Mouse (Mus musculus) midbrain, embryonic 12.5 days (tissue): ENCODE measurements around the gene Krtcap2. TPM values are rescaled to one million over a fixed set of nuclear protein-coding genes. Genes with fewer than 3 reads are reported as not detected.
A peak's percentile ranks its signal among the peaks of the same experiment; 100 is the strongest.

Experiments
- ATAC-seq: fragments of 200-750 bp; cut with Nextera tagmentation; 2 replicates; pipeline ENCODE4 v1.8.0; 2017; ENCODE audit warnings: low read depth, moderate TSS enrichment, moderate library complexity; ENCODE audit not compliant: low FRiP score
- H3K27ac ChIP-seq: fragments of 300-500 bp; sonication (generic); replicated peaks from 2 replicates; pipeline ENCODE4 v1.5.1; 2016; ENCODE audit warnings: mild to moderate bottlenecking
- H3K27me3 ChIP-seq: fragments of 300-500 bp; sonication (generic); 2 replicates; pipeline ENCODE4 v1.6.1; 2016; ENCODE audit warnings: mild to moderate bottlenecking
- H3K36me3 ChIP-seq: fragments of 300-500 bp; sonication (generic); 2 replicates; pipeline ENCODE4 v1.6.1; 2016
- H3K4me1 ChIP-seq: fragments of 300-500 bp; sonication (generic); 2 replicates; pipeline ENCODE4 v1.6.1; 2016
- H3K4me2 ChIP-seq: fragments of 300-500 bp; sonication (generic); replicated peaks from 2 replicates; pipeline ENCODE4 v1.6.1; 2016; ENCODE audit warnings: mild to moderate bottlenecking, moderate library complexity
- H3K4me3 ChIP-seq: fragments of 300-500 bp; sonication (generic); 2 replicates; pipeline ENCODE4 v1.5.1; 2016; ENCODE audit warnings: mild to moderate bottlenecking
- H3K9ac ChIP-seq: fragments of 300-500 bp; sonication (generic); replicated peaks from 2 replicates; pipeline ENCODE4 v1.6.1; 2016; ENCODE audit warnings: mild to moderate bottlenecking, moderate library complexity
- H3K9me3 ChIP-seq: fragments of 300-500 bp; sonication (generic); 2 replicates; pipeline ENCODE4 v1.6.1; 2016; ENCODE audit warnings: mild to moderate bottlenecking
- WGBS: fragments of 180-500 bp; shearing (Covaris S2); methylation state at CpG from one replicate; pipeline ENCODE4 v1.1.7; 2016; 5-methylcytosine and 5-hydroxymethylcytosine counted together
- polyA plus RNA-seq: library from polyadenylated mRNA; unstranded; fragments of >200 nt; fragmentation: Nextera tagmentation; extraction: Ambion mirVana; gene quantifications from 2 replicates; pipeline ENCODE4 v1.2.1, GENCODE M21; 2016

Gene Krtcap2
- polyA plus RNA-seq, 1 experiment from 2014 or later = 253 TPM

DNA sequence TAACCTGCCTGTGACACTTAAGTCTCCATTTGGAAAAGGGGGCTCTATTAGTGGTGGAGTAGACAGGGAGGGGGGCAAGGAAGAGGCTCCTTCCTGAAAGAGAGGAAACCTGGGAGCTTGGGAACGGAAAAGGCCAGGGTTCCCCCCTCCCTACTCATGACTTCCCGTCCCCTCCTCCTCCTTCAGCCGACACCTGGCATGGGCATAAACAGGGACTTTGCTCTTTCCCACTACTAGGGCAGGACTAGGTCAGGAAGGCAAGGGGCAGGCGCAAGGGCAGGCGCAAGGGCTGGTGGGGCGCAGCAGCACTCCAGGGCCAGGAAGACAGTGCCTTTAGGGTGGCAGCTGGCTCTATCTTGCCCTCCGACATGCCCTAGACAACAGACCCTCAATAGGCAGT is 32.3 kb downstream of the Krtcap2 start:
- Histone ChIP-seq H3K4me2 (no peak overlapping the region), H3K27ac (no peak overlapping the region), H3K4me1 (peaks cover 38% of the 10 kb centered on the region), H3K27me3 (peaks cover 69% of the 10 kb centered on the region), H3K9ac (no peak overlapping the region), H3K4me3 (0 out of 2 replicates have a peak overlapping the region, but pooled peaks have one; percentile 4), H3K36me3 (no peaks in the 10 kb centered on the region), H3K9me3 (no peaks in the 10 kb centered on the region)
- WGBS = 86% methylated on average over 7 of the region's 7 CpGs
- ATAC-seq = no peak

DNA sequence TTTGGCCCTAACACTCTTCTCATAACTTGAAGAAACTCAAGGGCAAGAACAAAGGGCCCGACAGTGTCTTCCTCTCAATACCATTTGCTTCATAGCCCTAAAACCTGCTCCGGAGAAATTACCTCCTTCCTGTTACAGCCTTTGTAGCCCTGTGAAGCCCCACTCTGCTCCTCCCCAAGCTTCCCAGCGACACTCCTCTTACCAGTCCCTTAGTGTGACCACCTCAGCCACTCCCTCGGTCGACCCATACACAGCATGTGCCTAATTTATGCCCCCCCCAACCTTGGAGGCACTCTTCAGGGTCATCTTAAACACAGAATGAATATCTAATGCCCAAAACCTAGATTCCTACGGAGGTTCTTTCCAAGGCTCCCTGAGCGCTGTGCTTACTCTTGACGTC is 32.9 kb downstream of the Krtcap2 start:
- H3K4me3 ChIP-seq = 0 out of 2 replicates have a peak overlapping the region, but pooled peaks have one; percentile 4
- no peaks in the 10 kb centered on the region for H3K36me3 ChIP-seq
- H3K27me3 ChIP-seq = peaks cover 70% of the 10 kb centered on the region
- 34% methylated on average over 8 of the region's 8 CpGs for WGBS
- H3K4me1 ChIP-seq = peaks cover 38% of the 10 kb centered on the region
- no peaks in the 10 kb centered on the region for H3K9me3 ChIP-seq
- peak overlapping the region; percentile 74 for H3K4me2 ChIP-seq
- H3K27ac ChIP-seq = no peak overlapping the region
- peak overlapping the region; percentile 46; the same call in 1 of the 2 replicates for H3K9ac ChIP-seq
- no peak for ATAC-seq

DNA sequence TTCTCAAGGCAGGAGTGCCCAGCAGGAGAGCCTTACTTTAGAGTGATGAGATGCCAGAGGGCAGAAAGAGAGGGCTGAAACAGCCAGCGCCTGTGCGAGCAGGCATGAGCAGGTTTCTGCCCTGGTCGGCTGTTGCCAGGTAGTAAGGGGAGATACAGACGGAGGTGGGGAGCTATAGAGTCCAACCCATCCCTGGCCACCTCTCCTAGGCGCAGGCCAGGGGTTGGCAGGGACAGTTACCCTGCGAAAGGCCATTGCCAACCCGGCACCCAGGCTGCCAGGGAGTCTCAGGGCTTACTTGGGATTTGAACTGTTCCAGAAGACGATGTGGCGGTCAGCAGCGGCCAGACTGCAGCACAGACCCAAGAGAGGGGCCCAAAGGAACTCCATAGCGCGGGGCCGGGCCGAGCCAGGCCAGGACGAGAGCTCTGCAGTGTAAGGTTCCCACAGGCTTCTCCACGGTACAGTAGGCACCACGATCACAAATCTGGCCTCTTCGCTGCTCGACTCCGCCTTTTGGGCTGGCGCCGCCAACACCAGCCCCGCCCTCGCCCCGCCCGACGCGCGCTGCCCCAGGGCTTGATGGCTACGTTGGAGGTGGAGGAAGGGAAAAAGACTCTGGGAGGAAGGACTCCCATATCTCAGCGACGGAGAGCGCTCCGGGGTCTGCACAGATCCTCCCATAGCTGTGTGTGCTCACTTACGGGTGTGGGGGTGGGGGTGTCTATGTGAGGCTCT is 33.6 kb downstream of the Krtcap2 start:
- peak overlapping the region; percentile 45 for H3K4me3 ChIP-seq
- H3K9ac ChIP-seq = peak overlapping the region; percentile 46
- 3% methylated on average over 35 of the region's 35 CpGs for WGBS
- H3K9me3 ChIP-seq = no peaks in the 10 kb centered on the region
- H3K36me3 ChIP-seq = no peaks in the 10 kb centered on the region
- peaks cover 38% of the 10 kb centered on the region for H3K4me1 ChIP-seq
- peak; percentile 69 for ATAC-seq
- peak overlapping the region; percentile 74 for H3K4me2 ChIP-seq
- peaks cover 70% of the 10 kb centered on the region for H3K27me3 ChIP-seq
- no peak overlapping the region for H3K27ac ChIP-seq

DNA sequence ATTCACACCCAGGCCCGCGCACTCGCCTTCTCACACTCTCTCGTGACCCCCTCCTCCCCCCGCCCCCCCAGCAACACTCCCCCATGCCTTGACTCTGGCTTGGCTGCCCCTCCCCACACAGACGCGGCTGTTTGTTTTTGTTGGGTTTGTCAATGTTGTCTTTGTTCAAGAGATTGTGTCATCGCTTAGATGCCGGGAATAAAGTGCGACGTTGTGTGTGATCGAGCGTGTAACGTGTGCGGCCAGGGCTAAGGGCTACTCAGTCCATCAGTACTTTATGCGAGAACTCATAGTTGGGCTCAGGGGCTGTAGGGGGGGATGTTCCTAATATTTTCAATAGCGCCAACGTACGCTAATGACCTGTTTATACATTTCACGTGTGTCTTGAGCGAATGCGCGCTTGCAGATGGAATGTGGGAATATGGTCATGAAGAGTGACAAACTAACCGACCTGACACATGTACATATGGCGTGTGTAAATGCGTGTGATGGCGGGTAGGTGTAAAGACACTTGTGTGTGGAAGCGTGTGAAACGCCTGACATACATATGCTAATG is 34.4 kb downstream of the Krtcap2 start:
- peaks cover 68% of the 10 kb centered on the region for H3K27me3 ChIP-seq
- no peak overlapping the region for H3K27ac ChIP-seq
- peak; percentile 23; the same call in 1 of the 2 replicates for ATAC-seq
- no peaks in the 10 kb centered on the region for H3K9me3 ChIP-seq
- H3K4me2 ChIP-seq = peak overlapping the region; percentile 74
- peak overlapping the region; percentile 48; the same call in 1 of the 2 replicates for H3K9ac ChIP-seq
- H3K36me3 ChIP-seq = no peaks in the 10 kb centered on the region
- H3K4me1 ChIP-seq = peaks cover 38% of the 10 kb centered on the region
- H3K4me3 ChIP-seq = peak overlapping the region; percentile 45
- under 1% methylated on average over 29 of the region's 29 CpGs for WGBS

DNA sequence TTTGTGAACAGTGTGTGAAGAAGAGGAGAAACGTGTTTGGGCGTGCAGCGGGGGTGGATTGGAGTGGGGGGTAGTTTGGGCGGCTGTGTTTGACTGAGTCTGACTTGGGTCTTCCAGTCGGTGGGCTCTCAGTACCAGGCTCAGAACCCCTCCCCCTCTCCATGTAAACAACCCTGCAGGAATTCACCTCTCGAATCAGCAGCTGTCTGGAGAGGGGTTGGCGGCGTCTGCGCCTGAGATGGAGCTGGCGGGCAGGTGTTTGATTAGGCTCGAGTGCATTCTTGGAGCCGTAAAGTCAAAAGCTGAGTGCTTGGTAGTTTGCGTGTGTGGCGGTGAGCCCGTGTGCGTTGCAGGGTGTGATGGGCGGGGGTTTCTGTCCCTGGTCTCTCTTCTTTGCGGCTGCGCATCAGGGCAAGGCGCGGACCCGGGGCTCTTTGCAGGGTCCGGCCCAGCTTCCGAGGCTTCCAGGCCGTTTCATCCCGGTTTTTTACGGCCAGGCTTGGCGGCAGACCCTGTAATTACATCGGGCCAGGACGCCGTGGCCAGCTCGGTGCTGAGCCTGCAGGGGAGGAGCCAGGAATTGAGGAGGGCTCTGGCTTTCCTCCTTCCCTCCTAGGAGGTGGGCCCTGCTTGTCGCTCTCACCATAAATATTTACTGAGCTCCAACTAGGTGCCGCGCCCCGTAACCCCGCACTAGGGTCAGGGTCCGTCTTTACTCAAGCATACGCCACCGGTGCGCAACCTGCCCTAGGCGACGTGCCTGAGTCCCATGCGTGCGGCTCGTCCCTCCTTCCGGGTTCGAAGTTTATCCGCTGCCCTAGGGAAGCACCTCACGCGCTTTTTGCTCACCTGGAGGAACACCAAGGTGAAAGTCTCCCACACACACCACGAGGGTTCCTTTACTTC is 35.1 kb downstream of the Krtcap2 start, which contains the start of gene Efna1:
Efna1 (minus strand) TSS at position 537 of the 906 bp plus-strand sequence.
- Histone ChIP-seq H3K9me3 (no peaks in the 10 kb centered on the region), H3K27ac (no peak within 1 kb of the TSS), H3K36me3 (no peaks in the 10 kb centered on the region), H3K27me3 (peaks cover 70% of the 10 kb centered on the region), H3K9ac (peak within 1 kb of the TSS; percentile 48), H3K4me1 (peaks cover 41% of the 10 kb centered on the region), H3K4me2 (peak within 1 kb of the TSS; percentile 74), H3K4me3 (peak within 1 kb of the TSS; percentile 45)
- WGBS = under 1% methylated on average over 52 of the region's 52 CpGs
- peak; percentile 13 for ATAC-seq

DNA sequence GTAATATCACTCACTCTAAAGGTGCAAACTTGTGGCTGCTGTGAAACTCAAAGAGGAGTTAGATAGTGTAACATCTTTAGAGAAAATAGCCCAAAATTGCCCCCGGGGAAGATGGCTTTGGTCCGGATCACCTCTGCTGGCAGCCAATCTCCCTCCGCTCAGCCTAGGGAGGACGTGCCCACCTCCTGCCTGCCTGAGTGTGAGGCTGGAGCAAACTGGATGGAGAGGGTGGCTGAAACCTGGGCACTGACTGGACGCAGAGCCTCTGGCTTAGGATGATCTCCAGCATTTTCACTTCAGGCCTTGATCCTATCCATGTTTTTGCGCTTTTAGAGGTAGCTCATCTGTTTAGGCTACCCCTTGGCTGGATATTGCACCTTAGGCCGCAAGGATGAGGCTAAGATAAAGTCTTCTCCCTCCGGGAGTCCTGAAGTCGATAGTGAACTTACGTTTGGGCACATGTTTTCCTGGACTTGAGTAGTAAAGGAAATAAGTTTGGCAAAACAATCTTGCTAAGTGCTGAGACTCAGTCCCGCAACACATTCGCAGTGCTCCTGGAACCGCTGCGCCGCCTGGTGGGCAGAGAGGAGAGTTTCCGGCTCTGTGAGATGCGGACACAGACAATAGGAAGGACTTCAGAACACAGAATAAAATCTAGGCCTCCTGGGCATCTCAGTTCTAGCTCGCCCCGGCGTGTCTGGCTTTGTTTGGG is 36.0 kb downstream of the Krtcap2 start:
- H3K4me1 ChIP-seq = peaks cover 41% of the 10 kb centered on the region
- H3K9me3 ChIP-seq = no peaks in the 10 kb centered on the region
- 12% methylated on average over 20 of the region's 20 CpGs for WGBS
- H3K9ac ChIP-seq = peak overlapping the region; percentile 48; the same call in 1 of the 2 replicates
- H3K36me3 ChIP-seq = no peaks in the 10 kb centered on the region
- peaks cover 70% of the 10 kb centered on the region for H3K27me3 ChIP-seq
- H3K27ac ChIP-seq = no peak overlapping the region
- H3K4me3 ChIP-seq = peak overlapping the region; percentile 45
- no peak for ATAC-seq
- peak overlapping the region; percentile 74 for H3K4me2 ChIP-seq

DNA sequence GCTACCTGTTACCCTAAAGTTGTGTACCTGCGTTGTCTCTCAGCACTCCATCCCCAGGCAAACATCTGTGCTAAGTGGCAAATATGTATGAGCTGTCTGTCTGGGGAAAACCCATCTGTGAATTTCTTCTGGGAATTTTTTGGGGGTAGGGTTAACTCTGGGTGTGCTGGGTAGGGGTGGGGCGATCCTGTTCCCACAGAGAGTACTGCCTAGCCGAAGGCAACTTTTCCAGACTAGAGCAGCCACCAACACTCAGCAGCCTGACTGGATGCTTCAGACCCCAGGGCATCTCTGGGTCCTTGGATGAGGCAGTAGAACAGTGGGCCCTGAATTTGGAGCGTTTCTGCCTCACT is 36.5 kb downstream of the Krtcap2 start:
- WGBS = 22% methylated on average over 4 of the region's 4 CpGs
- H3K4me3 ChIP-seq = no peak overlapping the region
- H3K9me3 ChIP-seq = no peaks in the 10 kb centered on the region
- H3K27me3 ChIP-seq = peaks cover 64% of the 10 kb centered on the region
- H3K27ac ChIP-seq = no peak overlapping the region
- no peak overlapping the region for H3K9ac ChIP-seq
- no peaks in the 10 kb centered on the region for H3K36me3 ChIP-seq
- H3K4me2 ChIP-seq = no peak overlapping the region
- ATAC-seq = no peak
- peaks cover 41% of the 10 kb centered on the region for H3K4me1 ChIP-seq

DNA sequence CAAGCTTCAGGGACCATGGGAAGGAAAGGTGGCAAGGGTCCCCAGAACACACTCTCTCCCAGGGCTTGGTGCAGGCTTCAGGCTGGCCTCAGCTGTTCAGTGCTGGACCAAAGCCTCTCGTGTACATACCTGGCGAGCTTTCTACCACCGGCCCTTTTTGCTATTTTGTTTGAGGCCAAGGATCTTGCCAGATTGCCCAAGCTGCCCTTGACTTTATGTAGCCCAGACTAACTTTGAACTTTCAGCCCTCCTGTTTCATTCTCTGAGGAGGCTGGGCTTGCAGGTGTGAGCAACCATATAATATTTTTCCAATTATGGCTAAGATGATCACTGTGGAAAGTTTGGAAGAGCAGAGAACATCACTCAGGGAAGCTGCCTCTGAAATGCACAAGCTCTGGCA is 38.5 kb downstream of the Krtcap2 start:
- no peak for ATAC-seq
- H3K9ac ChIP-seq = no peak overlapping the region
- WGBS = 91% methylated on average over 3 of the region's 3 CpGs
- no peak overlapping the region for H3K27ac ChIP-seq
- H3K4me2 ChIP-seq = no peak overlapping the region
- H3K4me1 ChIP-seq = peaks cover 35% of the 10 kb centered on the region
- H3K27me3 ChIP-seq = peaks cover 44% of the 10 kb centered on the region
- H3K4me3 ChIP-seq = no peak overlapping the region
- H3K9me3 ChIP-seq = no peaks in the 10 kb centered on the region
- no peaks in the 10 kb centered on the region for H3K36me3 ChIP-seq

DNA sequence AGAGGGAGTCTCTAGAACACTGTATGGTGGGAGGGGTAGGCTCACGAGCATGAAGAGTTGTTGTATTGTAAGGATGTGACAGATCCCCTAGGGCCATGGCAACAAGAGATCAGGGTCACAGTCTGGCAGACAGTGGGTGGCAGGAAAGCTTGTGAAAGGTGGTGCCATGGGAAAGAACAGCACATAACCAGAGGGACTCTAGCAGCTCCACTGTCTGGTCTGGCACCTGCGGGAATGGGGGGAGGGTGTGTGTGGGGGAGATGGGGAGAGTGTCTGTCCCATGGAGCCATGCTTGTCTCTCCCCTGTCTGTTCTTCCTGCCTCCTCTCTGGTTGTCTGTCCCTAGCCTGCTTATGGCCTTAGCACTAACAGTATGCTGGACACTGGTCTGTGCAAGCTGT is 39.8 kb downstream of the Krtcap2 start:
- no peaks in the 10 kb centered on the region for H3K36me3 ChIP-seq
- no peak overlapping the region for H3K27ac ChIP-seq
- peaks cover 22% of the 10 kb centered on the region for H3K4me1 ChIP-seq
- 47% methylated on average over 2 of the region's 2 CpGs for WGBS
- no peak overlapping the region for H3K4me3 ChIP-seq
- H3K9ac ChIP-seq = no peak overlapping the region
- H3K27me3 ChIP-seq = peaks cover 32% of the 10 kb centered on the region
- ATAC-seq = no peak
- H3K9me3 ChIP-seq = no peaks in the 10 kb centered on the region
- H3K4me2 ChIP-seq = no peak overlapping the region

DNA sequence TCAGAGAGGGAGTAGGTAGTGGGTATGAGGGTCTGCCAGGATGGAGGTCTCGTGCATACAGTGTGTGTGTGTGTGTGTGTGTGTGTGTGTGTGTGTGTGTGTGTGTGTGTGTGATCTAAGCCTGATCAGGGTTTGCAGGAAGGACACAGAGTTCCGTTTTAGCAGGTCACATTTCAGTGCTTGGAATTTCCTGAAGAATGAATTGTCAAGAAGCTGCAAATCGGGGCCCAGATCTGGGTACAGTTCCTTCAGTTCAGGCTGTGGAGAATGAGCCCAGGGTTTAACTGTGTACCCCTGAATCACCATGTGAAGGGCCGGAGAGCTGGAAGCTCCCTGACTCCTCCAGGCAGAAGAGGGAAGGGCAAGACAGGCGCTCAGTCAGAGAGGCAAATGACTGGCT is 41.5 kb downstream of the Krtcap2 start:
- Histone ChIP-seq H3K9me3 (no peaks in the 10 kb centered on the region), H3K4me3 (no peak overlapping the region), H3K27ac (no peak overlapping the region), H3K27me3 (peaks cover 14% of the 10 kb centered on the region; the same call in 1 of the 2 replicates), H3K36me3 (no peaks in the 10 kb centered on the region), H3K4me1 (peaks cover 6% of the 10 kb centered on the region; the same call in 1 of the 2 replicates), H3K9ac (no peak overlapping the region), H3K4me2 (no peak overlapping the region)
- WGBS = 67% methylated on average over 5 of the region's 5 CpGs
- no peak for ATAC-seq

DNA sequence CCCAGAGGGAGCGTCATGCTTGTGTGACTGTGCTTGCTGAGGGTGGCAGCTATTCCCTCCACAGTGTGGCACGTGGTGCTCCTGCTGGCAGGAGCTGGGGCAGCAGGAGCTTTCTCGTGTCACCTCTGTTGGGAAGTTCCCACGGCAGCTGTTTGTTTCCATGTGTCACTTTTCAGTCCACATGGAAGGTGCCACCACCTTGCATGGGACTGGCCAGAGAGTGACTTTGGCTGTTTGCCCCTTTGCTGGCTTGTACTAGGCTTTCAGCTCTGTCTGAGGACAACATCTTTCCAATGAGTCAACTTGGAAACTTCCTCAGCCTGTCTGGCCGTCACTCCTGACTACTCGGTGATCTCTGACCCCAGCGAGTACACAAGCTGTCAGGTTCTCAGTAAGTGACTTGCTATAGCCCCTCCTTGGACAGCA is 42.8 kb downstream of the Krtcap2 start:
- H3K4me3 ChIP-seq = no peak overlapping the region
- H3K27ac ChIP-seq = no peak overlapping the region
- no peak overlapping the region for H3K4me2 ChIP-seq
- 0 out of 2 replicates have a peak, but pooled peaks cover 7% of the 10 kb centered on the region for H3K27me3 ChIP-seq
- no peaks in the 10 kb centered on the region for H3K9me3 ChIP-seq
- no peaks in the 10 kb centered on the region for H3K36me3 ChIP-seq
- no peak overlapping the region for H3K9ac ChIP-seq
- 0 out of 2 replicates have a peak, but pooled peaks cover 4% of the 10 kb centered on the region for H3K4me1 ChIP-seq
- 60% methylated on average over 7 of the region's 7 CpGs for WGBS
- no peak for ATAC-seq
